Mouse (Mus musculus) E14TG2a.4 (cell line): ENCODE measurements at regions not wholly inside any gene's neighbourhood (a gene's known extent, or its start where the extent isn't known, plus 50 kb on each side); places are given as distances from the start of the nearest gene placed in this dataset.

Experiments
- CTCF ChIP-seq: conservative IDR thresholded peaks from 2 replicates; pipeline ENCODE4 v1.5.1; 2014; ENCODE audit warnings: low read length
- NANOG ChIP-seq: IDR thresholded peaks from 2 replicates; pipeline ENCODE4 v1.6.1; 2014; ENCODE audit warnings: borderline replicate concordance, low read length, mixed read lengths
- POU5F1 ChIP-seq: IDR thresholded peaks from 2 replicates; pipeline ENCODE4 v1.6.1; 2014; ENCODE audit warnings: low read length, borderline replicate concordance

DNA sequence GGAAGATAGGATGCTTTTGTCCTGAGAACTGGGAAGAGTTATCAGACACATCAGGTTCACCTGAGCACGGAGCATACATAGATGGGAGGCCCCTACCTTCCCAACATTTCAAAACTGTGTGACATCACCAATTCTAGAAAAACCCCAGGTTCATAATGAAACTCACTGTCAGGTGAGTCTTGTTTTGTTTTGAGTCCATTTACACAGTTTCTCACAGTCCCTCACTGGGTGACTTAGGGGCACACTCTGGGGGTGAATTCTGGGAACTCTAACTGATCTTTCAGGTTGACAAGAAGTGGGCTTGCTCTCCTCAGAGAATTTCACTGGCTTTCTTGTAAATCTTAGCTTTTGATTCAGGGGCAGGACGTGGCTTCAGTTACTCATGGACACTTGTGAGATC lies 243.7 kb upstream of the Satb1 start:
- TF ChIP-seq CTCF (no peak), NANOG (no peak), POU5F1 (no peak)
